Mouse (Mus musculus): ENCODE data around the gene Grid1. TPM values are rescaled to one million over a fixed set of nuclear protein-coding genes. Genes with fewer than 3 reads are reported as not detected.

Grid1 gene
- polyA plus RNA-seq, 1 experiment from 2014 or later, result 0.76 TPM

DNA sequence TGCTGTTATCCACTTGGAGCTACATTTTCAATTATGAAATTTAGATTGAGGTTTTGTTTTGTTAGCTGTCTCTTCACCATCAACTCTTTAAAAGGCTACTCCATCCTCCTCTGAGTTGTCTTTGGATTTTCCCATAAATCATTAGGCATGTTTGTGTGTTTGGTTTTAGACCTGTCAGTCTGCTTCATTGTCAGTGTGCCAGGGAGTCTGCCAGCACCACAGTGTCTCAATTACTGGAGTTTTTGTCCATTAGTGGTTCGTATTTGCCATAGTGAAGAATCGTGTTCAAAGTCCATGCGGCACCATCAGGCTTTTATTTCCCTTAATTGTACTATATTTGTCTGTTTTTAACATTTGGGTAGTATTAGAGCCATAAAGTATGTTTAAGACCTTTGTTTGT lies 516.7 kb downstream of the Grid1 start:
- ATAC-seq (ENCODE audit: low FRiP score, low TSS enrichment), result no peak
- Histone ChIP-seq H3K27ac (ENCODE audit: low read depth, low read length) (no peak overlapping the region), H3K27me3 (ENCODE audit: control insufficient read depth, insufficient read depth, low read length) (no peaks in the 10 kb centered on the region), H3K9me3 (ENCODE audit: control insufficient read depth, low read length) (no peaks in the 10 kb centered on the region), H3K36me3 (ENCODE audit: control insufficient read depth, insufficient read depth, low read length) (no peaks in the 10 kb centered on the region), H3K4me2 (replicated peaks; ENCODE audit: low read depth, low read length) (no peak overlapping the region), H3K4me1 (ENCODE audit: control insufficient read depth, insufficient read depth, low read length) (no peaks in the 10 kb centered on the region), H3K9ac (ENCODE audit: low read depth, low read length) (no peak overlapping the region), H3K4me3 (ENCODE audit: low read length) (no peak overlapping the region)
- 89% methylated on average over 3 of the region's 3 CpGs for WGBS

DNA sequence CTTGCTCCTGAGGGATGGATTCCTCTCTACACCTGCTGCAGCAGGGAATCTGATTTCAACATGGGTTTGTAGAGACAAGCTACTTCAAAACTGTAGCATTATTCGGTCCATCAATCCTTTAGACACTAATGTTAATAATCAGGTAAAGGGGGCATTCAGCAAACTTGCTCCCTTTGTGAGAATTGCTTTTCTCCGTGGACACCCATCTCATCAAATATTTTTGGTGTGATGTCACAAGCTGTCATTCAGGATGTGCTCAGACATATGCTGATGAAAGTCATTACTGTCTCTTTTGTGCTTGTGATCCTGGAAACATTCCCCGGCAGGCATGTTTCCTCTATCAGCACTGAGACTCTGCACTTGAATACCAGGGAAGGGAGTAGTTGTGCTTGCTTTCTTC lies 536.1 kb downstream of the Grid1 start:
- Histone ChIP-seq H3K9me3 (ENCODE audit: control insufficient read depth, low read length) (no peaks in the 10 kb centered on the region), H3K9ac (ENCODE audit: low read depth, low read length) (no peak overlapping the region), H3K4me1 (ENCODE audit: control insufficient read depth, insufficient read depth, low read length) (no peaks in the 10 kb centered on the region), H3K4me3 (ENCODE audit: low read length) (no peak overlapping the region), H3K27ac (ENCODE audit: low read depth, low read length) (no peak overlapping the region), H3K27me3 (ENCODE audit: control insufficient read depth, insufficient read depth, low read length) (no peaks in the 10 kb centered on the region), H3K36me3 (ENCODE audit: control insufficient read depth, insufficient read depth, low read length) (no peaks in the 10 kb centered on the region), H3K4me2 (replicated peaks; ENCODE audit: low read depth, low read length) (no peak overlapping the region)
- WGBS, result 78% methylated on average over 3 of the region's 3 CpGs
- no peak for ATAC-seq (ENCODE audit: low FRiP score, low TSS enrichment)

DNA sequence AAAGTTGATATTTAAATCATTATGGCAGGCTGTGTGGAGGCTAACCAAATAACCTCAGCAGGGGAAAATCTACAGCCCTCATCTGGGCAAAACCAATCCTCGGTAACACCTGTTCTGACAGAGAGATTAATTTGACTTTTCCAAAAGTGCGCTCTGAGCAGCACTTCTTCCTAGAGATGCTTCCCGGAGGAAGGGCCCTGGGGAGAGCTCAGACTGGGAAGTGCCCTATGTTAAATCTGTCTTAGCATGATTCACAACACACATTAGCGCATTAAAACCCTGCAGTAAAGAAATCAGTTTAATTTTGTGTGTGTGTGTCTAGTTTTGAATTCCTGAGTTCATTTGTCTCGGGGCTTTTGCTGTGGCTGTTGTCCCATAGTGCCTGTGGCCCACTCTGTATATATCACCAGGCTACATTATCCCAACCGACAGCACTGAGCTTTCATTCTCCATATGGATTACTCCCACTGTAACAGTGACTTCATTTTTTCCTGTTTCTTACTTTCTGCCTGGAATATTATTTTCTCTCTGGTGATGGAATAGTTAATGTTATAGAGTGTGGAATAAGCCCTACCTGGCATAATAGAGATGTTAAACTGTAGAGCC lies 536.7 kb downstream of the Grid1 start:
- Histone ChIP-seq H3K27ac (ENCODE audit: low read depth, low read length) (no peak overlapping the region), H3K27me3 (ENCODE audit: control insufficient read depth, insufficient read depth, low read length) (no peaks in the 10 kb centered on the region), H3K36me3 (ENCODE audit: control insufficient read depth, insufficient read depth, low read length) (no peaks in the 10 kb centered on the region), H3K4me3 (ENCODE audit: low read length) (no peak overlapping the region), H3K4me1 (ENCODE audit: control insufficient read depth, insufficient read depth, low read length) (no peaks in the 10 kb centered on the region), H3K9ac (ENCODE audit: low read depth, low read length) (no peak overlapping the region), H3K4me2 (replicated peaks; ENCODE audit: low read depth, low read length) (no peak overlapping the region), H3K9me3 (ENCODE audit: control insufficient read depth, low read length) (no peaks in the 10 kb centered on the region)
- 83% methylated on average over 6 of the region's 6 CpGs for WGBS
- no peak for ATAC-seq (ENCODE audit: low FRiP score, low TSS enrichment)

DNA sequence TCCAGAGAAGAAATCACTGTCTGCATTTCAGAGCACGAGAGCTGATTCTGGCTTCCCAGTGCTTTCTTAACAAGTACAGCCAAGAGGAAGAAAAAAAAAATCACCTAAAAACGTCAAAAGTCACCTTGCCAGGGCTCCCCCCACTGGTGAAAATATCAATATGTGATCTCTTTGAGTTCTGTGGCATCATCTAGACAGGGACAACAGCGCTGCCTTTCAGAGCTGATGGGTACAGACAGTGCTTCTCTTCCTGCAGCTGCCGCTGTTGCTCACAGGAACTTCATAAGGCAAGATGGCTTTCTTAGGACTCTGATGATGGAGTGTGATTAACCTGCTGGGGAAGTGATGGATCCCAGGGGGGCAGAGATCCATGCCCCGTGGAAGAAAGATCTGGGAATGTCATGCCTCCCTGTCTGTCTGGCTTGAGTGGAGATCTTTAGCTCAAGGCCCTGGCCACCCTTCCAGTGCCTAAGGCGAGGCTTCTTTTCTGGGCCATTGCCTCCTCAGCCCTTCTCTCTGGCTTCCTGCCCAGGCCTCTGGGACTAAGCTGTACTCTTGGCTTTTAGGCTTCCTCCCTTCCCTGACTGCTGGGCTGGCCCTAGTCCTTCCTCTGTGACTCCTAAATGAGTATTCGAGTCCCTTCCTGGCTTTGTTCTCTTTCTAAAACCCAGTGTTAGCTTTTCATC lies 538.4 kb downstream of the Grid1 start:
- H3K9ac ChIP-seq (ENCODE audit: low read depth, low read length), result no peak overlapping the region
- no peak for ATAC-seq (ENCODE audit: low FRiP score, low TSS enrichment)
- H3K27ac ChIP-seq (ENCODE audit: low read depth, low read length), result no peak overlapping the region
- no peaks in the 10 kb centered on the region for H3K36me3 ChIP-seq (ENCODE audit: control insufficient read depth, insufficient read depth, low read length)
- no peaks in the 10 kb centered on the region for H3K27me3 ChIP-seq (ENCODE audit: control insufficient read depth, insufficient read depth, low read length)
- no peak overlapping the region for H3K4me2 ChIP-seq (replicated peaks; ENCODE audit: low read depth, low read length)
- H3K4me3 ChIP-seq (ENCODE audit: low read length), result no peak overlapping the region
- 48% methylated on average over 7 of the region's 7 CpGs for WGBS
- no peaks in the 10 kb centered on the region for H3K9me3 ChIP-seq (ENCODE audit: control insufficient read depth, low read length)
- no peaks in the 10 kb centered on the region for H3K4me1 ChIP-seq (ENCODE audit: control insufficient read depth, insufficient read depth, low read length)

DNA sequence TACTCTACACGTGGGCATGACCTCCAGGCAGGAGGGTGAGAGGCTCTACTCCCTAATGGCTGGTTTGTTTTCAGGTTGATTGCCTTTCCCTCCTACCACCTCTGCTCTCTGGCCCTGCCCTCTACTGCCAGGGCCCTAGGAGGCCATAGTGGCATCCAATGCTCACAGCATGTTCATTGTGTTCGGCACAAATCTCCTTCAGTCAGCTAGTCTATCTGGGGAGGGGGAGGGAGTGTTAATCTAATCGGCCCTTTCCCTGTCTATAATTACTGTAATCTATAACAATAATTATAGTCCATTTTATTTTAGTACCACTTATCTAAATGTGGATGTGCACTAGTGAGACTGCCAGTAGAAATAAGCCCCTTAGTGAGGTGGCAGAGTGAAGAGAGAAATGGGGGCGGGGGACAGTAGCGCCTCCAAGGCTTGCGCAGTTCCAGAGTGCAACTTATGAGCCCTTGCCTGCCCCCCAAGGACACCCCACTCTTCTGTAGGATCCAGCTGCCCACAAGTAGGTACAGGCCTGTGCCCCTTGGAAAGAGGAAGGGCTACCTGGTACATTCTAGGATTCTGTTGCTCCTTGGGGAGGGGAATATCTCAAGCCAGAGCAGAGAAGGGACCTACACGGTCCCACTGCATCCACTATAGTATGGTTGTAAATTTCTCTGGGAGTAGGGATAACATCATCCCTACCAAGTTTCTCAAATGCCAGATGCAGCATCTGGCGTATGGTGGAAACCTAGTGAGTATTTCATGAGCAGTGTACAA lies 545.5 kb downstream of the Grid1 start:
- H3K4me3 ChIP-seq (ENCODE audit: low read length), result no peak overlapping the region
- no peaks in the 10 kb centered on the region for H3K9me3 ChIP-seq (ENCODE audit: control insufficient read depth, low read length)
- 78% methylated on average over 8 of the region's 8 CpGs for WGBS
- no peak overlapping the region for H3K9ac ChIP-seq (ENCODE audit: low read depth, low read length)
- ATAC-seq (ENCODE audit: low FRiP score, low TSS enrichment), result no peak
- H3K27ac ChIP-seq (ENCODE audit: low read depth, low read length), result no peak overlapping the region
- no peaks in the 10 kb centered on the region for H3K27me3 ChIP-seq (ENCODE audit: control insufficient read depth, insufficient read depth, low read length)
- H3K4me2 ChIP-seq (replicated peaks; ENCODE audit: low read depth, low read length), result no peak overlapping the region
- H3K36me3 ChIP-seq (ENCODE audit: control insufficient read depth, insufficient read depth, low read length), result no peaks in the 10 kb centered on the region
- H3K4me1 ChIP-seq (ENCODE audit: control insufficient read depth, insufficient read depth, low read length), result no peaks in the 10 kb centered on the region

DNA sequence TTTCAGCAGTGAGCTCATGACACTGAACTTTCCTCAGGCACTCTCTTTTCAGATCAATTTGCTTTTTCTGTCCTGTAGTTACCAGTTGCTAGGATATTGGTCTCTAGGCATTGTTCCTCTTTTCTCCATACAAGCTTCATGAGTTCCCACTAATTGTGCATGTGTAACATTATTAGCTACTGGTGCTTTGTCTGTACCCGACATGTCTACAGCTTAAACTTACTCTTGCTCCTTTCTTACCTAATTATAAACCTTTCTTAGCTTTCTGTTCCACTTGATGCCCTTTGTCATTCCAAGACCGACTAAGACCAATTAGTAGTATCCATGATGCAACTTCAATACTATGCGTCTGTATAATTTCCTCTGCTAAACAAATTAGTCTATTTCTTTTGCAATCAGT lies 554.5 kb downstream of the Grid1 start:
- WGBS, result 94% methylated on average over 3 of the region's 3 CpGs
- no peak overlapping the region for H3K4me2 ChIP-seq (replicated peaks; ENCODE audit: low read depth, low read length)

DNA sequence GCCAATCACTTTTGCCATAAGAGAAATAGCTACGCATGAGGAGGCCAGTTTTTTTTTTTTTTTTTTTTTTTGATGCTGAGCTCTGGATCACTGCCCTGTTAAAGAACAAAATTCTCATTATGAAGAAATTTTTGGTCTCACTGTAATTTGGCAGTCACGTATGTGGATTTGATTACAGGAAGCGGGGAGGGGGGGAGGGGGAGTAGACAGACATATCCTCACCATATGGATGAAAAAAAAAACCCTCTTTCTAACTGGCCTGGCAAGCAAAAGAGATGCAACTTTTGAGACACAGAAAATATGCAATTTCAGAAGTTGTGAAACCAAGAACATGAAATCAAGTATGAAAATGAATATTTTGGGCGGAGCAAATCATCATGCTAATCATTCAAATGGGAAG lies 573.7 kb downstream of the Grid1 start:
- H3K4me2 ChIP-seq (replicated peaks; ENCODE audit: low read depth, low read length), result no peak overlapping the region
- ATAC-seq (ENCODE audit: low FRiP score, low TSS enrichment), result no peak
- no peak overlapping the region for H3K9ac ChIP-seq (ENCODE audit: low read depth, low read length)
- H3K9me3 ChIP-seq (ENCODE audit: control insufficient read depth, low read length), result no peaks in the 10 kb centered on the region
- H3K4me3 ChIP-seq (ENCODE audit: low read length), result no peak overlapping the region
- no peak overlapping the region for H3K27ac ChIP-seq (ENCODE audit: low read depth, low read length)
- H3K27me3 ChIP-seq (ENCODE audit: control insufficient read depth, insufficient read depth, low read length), result no peaks in the 10 kb centered on the region
- no peaks in the 10 kb centered on the region for H3K4me1 ChIP-seq (ENCODE audit: control insufficient read depth, insufficient read depth, low read length)
- no peaks in the 10 kb centered on the region for H3K36me3 ChIP-seq (ENCODE audit: control insufficient read depth, insufficient read depth, low read length)
- 82% methylated on average over 4 of the region's 4 CpGs for WGBS

More for the DNA sequence above, 554.5 kb downstream of the Grid1 start:
- Histone ChIP-seq H3K27ac (ENCODE audit: low read depth, low read length) (no peak overlapping the region), H3K27me3 (ENCODE audit: control insufficient read depth, insufficient read depth, low read length) (no peaks in the 10 kb centered on the region), H3K9me3 (ENCODE audit: control insufficient read depth, low read length) (no peaks in the 10 kb centered on the region), H3K4me1 (ENCODE audit: control insufficient read depth, insufficient read depth, low read length) (no peaks in the 10 kb centered on the region), H3K4me3 (ENCODE audit: low read length) (no peak overlapping the region), H3K36me3 (ENCODE audit: control insufficient read depth, insufficient read depth, low read length) (no peaks in the 10 kb centered on the region), H3K9ac (ENCODE audit: low read depth, low read length) (no peak overlapping the region)
- ATAC-seq (ENCODE audit: low FRiP score, low TSS enrichment), result no peak

DNA sequence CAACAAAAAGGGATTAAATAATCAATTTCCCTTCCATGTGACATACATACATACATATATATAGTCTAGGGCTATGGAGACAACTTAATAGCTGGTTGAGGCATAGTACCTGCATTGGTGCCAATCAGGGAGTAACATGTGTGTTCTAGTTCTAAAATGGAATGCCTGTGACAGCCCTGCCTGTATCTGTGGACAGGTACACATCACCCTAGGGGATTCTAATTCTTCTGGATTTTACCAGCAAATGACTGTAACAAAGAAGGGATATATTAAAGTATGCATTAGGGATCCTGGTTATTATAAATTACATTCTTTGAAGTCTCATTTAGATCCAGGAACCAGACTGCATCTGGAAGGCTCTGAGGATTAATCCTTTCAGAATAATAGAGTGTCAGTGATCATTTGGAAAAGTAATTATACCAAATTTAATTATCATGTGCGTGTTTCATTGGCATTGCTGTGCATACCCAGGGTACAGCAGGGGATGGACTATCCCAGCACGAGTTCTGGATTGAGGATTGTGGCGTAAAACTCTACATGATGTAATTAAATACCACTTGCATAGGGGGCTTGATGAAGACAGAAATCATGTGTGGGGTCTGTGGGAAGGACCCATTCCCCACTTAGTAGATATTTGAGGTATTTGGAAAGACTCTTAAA lies 584.5 kb downstream of the Grid1 start:
- WGBS, result 91% methylated on average over 3 of the region's 3 CpGs
- no peaks in the 10 kb centered on the region for H3K4me1 ChIP-seq (ENCODE audit: control insufficient read depth, insufficient read depth, low read length)
- ATAC-seq (ENCODE audit: low FRiP score, low TSS enrichment), result no peak

DNA sequence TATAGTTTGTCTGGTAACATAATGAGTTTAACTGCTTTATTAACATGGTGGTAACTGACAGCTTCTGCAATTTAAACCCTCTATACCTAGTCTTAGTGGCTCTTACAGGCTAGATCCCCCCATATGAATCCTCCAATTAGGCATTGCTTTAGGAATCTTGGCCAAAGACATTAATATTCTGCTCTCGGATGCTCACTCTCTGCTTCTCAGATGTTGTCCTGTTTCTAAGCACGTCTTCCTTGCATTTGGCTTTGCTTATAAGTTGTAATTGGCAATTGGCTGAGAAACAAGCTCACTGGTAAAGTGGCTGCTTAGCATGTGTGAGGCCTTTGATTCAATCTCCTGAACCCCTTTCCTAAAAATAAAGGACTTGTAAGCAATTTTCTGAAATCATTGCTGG lies 610.4 kb downstream of the Grid1 start:
- Histone ChIP-seq H3K27me3 (ENCODE audit: control insufficient read depth, insufficient read depth, low read length) (no peaks in the 10 kb centered on the region), H3K9me3 (ENCODE audit: control insufficient read depth, low read length) (no peaks in the 10 kb centered on the region), H3K9ac (ENCODE audit: low read depth, low read length) (no peak overlapping the region), H3K4me1 (ENCODE audit: control insufficient read depth, insufficient read depth, low read length) (no peaks in the 10 kb centered on the region), H3K4me3 (ENCODE audit: low read length) (no peak overlapping the region), H3K4me2 (replicated peaks; ENCODE audit: low read depth, low read length) (no peak overlapping the region), H3K27ac (ENCODE audit: low read depth, low read length) (no peak overlapping the region), H3K36me3 (ENCODE audit: control insufficient read depth, insufficient read depth, low read length) (no peaks in the 10 kb centered on the region)
- WGBS, result 87% methylated on average over 2 of the region's 2 CpGs
- ATAC-seq (ENCODE audit: low FRiP score, low TSS enrichment), result no peak

More for the DNA sequence above, 584.5 kb downstream of the Grid1 start:
- H3K27me3 ChIP-seq (ENCODE audit: control insufficient read depth, insufficient read depth, low read length), result no peaks in the 10 kb centered on the region
- H3K4me3 ChIP-seq (ENCODE audit: low read length), result no peak overlapping the region
- H3K9ac ChIP-seq (ENCODE audit: low read depth, low read length), result no peak overlapping the region
- H3K9me3 ChIP-seq (ENCODE audit: control insufficient read depth, low read length), result no peaks in the 10 kb centered on the region
- no peak overlapping the region for H3K4me2 ChIP-seq (replicated peaks; ENCODE audit: low read depth, low read length)
- H3K36me3 ChIP-seq (ENCODE audit: control insufficient read depth, insufficient read depth, low read length), result no peaks in the 10 kb centered on the region
- H3K27ac ChIP-seq (ENCODE audit: low read depth, low read length), result no peak overlapping the region

Data from kidney, embryonic 14.5 days (tissue).